Mouse (Mus musculus) heart, embryonic 12.5 days (tissue): ENCODE measurements at regions not wholly inside any gene's neighbourhood (a gene's known extent, or its start where the extent isn't known, plus 50 kb on each side); places are given as distances from the start of the nearest gene placed in this dataset.

Experiments
- ATAC-seq: fragments of 200-750 bp; cut with Nextera tagmentation; 2 replicates; pipeline ENCODE4 v1.8.0; 2017; ENCODE audit warnings: moderate TSS enrichment, moderate library complexity; ENCODE audit not compliant: insufficient number of reproducible peaks, low FRiP score
- H3K27ac ChIP-seq: fragments of 300-500 bp; sonication (generic); 2 replicates; pipeline ENCODE4 v1.5.1; 2016; ENCODE audit warnings: mild to moderate bottlenecking, moderate library complexity; ENCODE audit not compliant: poor library complexity, severe bottlenecking
- H3K27me3 ChIP-seq: fragments of 300-500 bp; sonication (generic); replicated peaks from 2 replicates; pipeline ENCODE4 v1.6.1; 2016; ENCODE audit warnings: mild to moderate bottlenecking, moderate library complexity
- H3K36me3 ChIP-seq: fragments of 300-500 bp; sonication (generic); 2 replicates; pipeline ENCODE4 v1.6.1; 2016; ENCODE audit warnings: mild to moderate bottlenecking, moderate library complexity
- H3K4me1 ChIP-seq: fragments of 300-500 bp; sonication (generic); replicated peaks from 2 replicates; pipeline ENCODE4 v1.6.1; 2016; ENCODE audit warnings: mild to moderate bottlenecking
- H3K4me2 ChIP-seq: fragments of 300-500 bp; sonication (generic); 2 replicates; pipeline ENCODE4 v1.6.1; 2016; ENCODE audit warnings: mild to moderate bottlenecking, moderate library complexity
- H3K4me3 ChIP-seq: fragments of 300-500 bp; sonication (generic); 2 replicates; pipeline ENCODE4 v1.5.1; 2016; ENCODE audit warnings: mild to moderate bottlenecking
- H3K9ac ChIP-seq: fragments of 300-500 bp; sonication (generic); 2 replicates; pipeline ENCODE4 v1.6.1; 2016; ENCODE audit warnings: mild to moderate bottlenecking, moderate library complexity
- H3K9me3 ChIP-seq: fragments of 300-500 bp; sonication (generic); replicated peaks from 2 replicates; pipeline ENCODE4 v1.6.1; 2016; ENCODE audit warnings: mild to moderate bottlenecking, moderate library complexity
- WGBS: fragments of 180-500 bp; shearing (Covaris S2); methylation state at CpG from one replicate; pipeline ENCODE4 v1.1.7; 2016; 5-methylcytosine and 5-hydroxymethylcytosine counted together

- H3K4me1 ChIP-seq, result peaks cover 8% of the 10 kb centered on the region
- H3K27me3 ChIP-seq, result peaks cover 28% of the 10 kb centered on the region
- no peak overlapping the region for H3K4me2 ChIP-seq
- no peaks in the 10 kb centered on the region for H3K36me3 ChIP-seq
- WGBS, result 51% methylated on average over 2 of the region's 2 CpGs
- ATAC-seq, result no peak
- H3K4me3 ChIP-seq, result no peak overlapping the region
- H3K27ac ChIP-seq, result no peak overlapping the region
- H3K9ac ChIP-seq, result no peak overlapping the region
- no peaks in the 10 kb centered on the region for H3K9me3 ChIP-seq
Measured at GRCm38 (mm10) chr19:45288722-45289121, 53.1 kb upstream of the Lbx1 start.

GRCm38 (mm10) chr19:45297812-45298211 lies 62.2 kb upstream of the Lbx1 start:
- WGBS, result 32% methylated on average over 3 of the region's 3 CpGs
- Histone ChIP-seq H3K4me2 (no peak overlapping the region), H3K27me3 (peaks cover 82% of the 10 kb centered on the region), H3K4me1 (peaks cover 54% of the 10 kb centered on the region), H3K27ac (no peak overlapping the region), H3K4me3 (no peak overlapping the region), H3K9ac (no peak overlapping the region), H3K36me3 (no peaks in the 10 kb centered on the region), H3K9me3 (no peaks in the 10 kb centered on the region)
- no peak for ATAC-seq

- Histone ChIP-seq H3K9ac (no peak overlapping the region), H3K27ac (peak overlapping the region; percentile 80), H3K9me3 (no peaks in the 10 kb centered on the region), H3K36me3 (no peaks in the 10 kb centered on the region), H3K4me1 (peaks cover 46% of the 10 kb centered on the region), H3K27me3 (peaks cover 83% of the 10 kb centered on the region), H3K4me2 (peak overlapping the region; percentile 40), H3K4me3 (no peak overlapping the region)
- no peak for ATAC-seq
- WGBS, result 43% methylated on average over 3 of the region's 3 CpGs
Measured at GRCm38 (mm10) chr19:45299341-45299740, 63.7 kb upstream of the Lbx1 start.

- Histone ChIP-seq H3K9me3 (no peaks in the 10 kb centered on the region), H3K36me3 (no peaks in the 10 kb centered on the region), H3K4me1 (peaks cover 42% of the 10 kb centered on the region), H3K4me3 (no peak overlapping the region), H3K9ac (no peak overlapping the region), H3K4me2 (peak overlapping the region; percentile 40; the same call in 1 of the 2 replicates), H3K27me3 (peaks cover 88% of the 10 kb centered on the region), H3K27ac (peak overlapping the region; percentile 80; the same call in 1 of the 2 replicates)
- WGBS, result 23% methylated on average over 5 of the region's 5 CpGs
- ATAC-seq, result no peak
Measured at GRCm38 (mm10) chr19:45299768-45300167, 63.8 kb upstream of the Btrc start.

- WGBS, result 2% methylated on average over 22 of the region's 22 CpGs
- 0 out of 2 replicates have a peak, but pooled peaks have one; percentile 19 for ATAC-seq
- Histone ChIP-seq H3K4me1 (peaks cover 36% of the 10 kb centered on the region), H3K27me3 (peaks cover 87% of the 10 kb centered on the region), H3K4me3 (peak overlapping the region; percentile 73), H3K36me3 (no peaks in the 10 kb centered on the region), H3K4me2 (peak overlapping the region; percentile 99), H3K27ac (0 out of 2 replicates have a peak overlapping the region, but pooled peaks have one; percentile 80), H3K9ac (peak overlapping the region; percentile 78; the same call in 1 of the 2 replicates), H3K9me3 (no peaks in the 10 kb centered on the region)
Measured at GRCm38 (mm10) chr19:45300691-45301431, 62.7 kb upstream of the Btrc start.

GRCm38 (mm10) chr19:45301432-45301732 lies 62.2 kb upstream of the Btrc start:
- peaks cover 87% of the 10 kb centered on the region for H3K27me3 ChIP-seq
- H3K36me3 ChIP-seq, result no peaks in the 10 kb centered on the region
- H3K9me3 ChIP-seq, result no peaks in the 10 kb centered on the region
- peak overlapping the region; percentile 66 for H3K27ac ChIP-seq
- WGBS, result 2% methylated on average over 16 of the region's 16 CpGs
- no peak for ATAC-seq
- peak overlapping the region; percentile 99 for H3K4me2 ChIP-seq
- peak overlapping the region; percentile 78 for H3K9ac ChIP-seq
- H3K4me3 ChIP-seq, result peak overlapping the region; percentile 73
- H3K4me1 ChIP-seq, result peaks cover 36% of the 10 kb centered on the region

- no peaks in the 10 kb centered on the region for H3K36me3 ChIP-seq
- H3K9me3 ChIP-seq, result no peaks in the 10 kb centered on the region
- peak; percentile 31; the same call in 1 of the 2 replicates for ATAC-seq
- H3K9ac ChIP-seq, result peak overlapping the region; percentile 78
- peaks cover 85% of the 10 kb centered on the region for H3K27me3 ChIP-seq
- peak overlapping the region; percentile 73 for H3K4me3 ChIP-seq
- H3K27ac ChIP-seq, result peak overlapping the region; percentile 66
- peaks cover 36% of the 10 kb centered on the region for H3K4me1 ChIP-seq
- under 1% methylated on average over 56 of the region's 58 CpGs for WGBS
- H3K4me2 ChIP-seq, result peak overlapping the region; percentile 99
Measured at GRCm38 (mm10) chr19:45301733-45302547, 61.6 kb upstream of the Btrc start.

GRCm38 (mm10) chr19:45302548-45303241 lies 60.8 kb upstream of the Btrc start:
- Histone ChIP-seq H3K4me3 (peak overlapping the region; percentile 73), H3K9me3 (no peaks in the 10 kb centered on the region), H3K4me2 (peak overlapping the region; percentile 99), H3K27me3 (peaks cover 79% of the 10 kb centered on the region), H3K36me3 (no peaks in the 10 kb centered on the region), H3K4me1 (peaks cover 42% of the 10 kb centered on the region), H3K9ac (peak overlapping the region; percentile 78), H3K27ac (no peak overlapping the region; the same call in 1 of the 2 replicates)
- WGBS, result 6% methylated on average over 16 of the region's 16 CpGs
- no peak; the same call in 1 of the 2 replicates for ATAC-seq

- Histone ChIP-seq H3K36me3 (no peaks in the 10 kb centered on the region), H3K4me3 (no peak overlapping the region), H3K27me3 (peaks cover 75% of the 10 kb centered on the region), H3K9ac (no peak overlapping the region), H3K27ac (no peak overlapping the region), H3K9me3 (no peaks in the 10 kb centered on the region), H3K4me1 (peaks cover 36% of the 10 kb centered on the region), H3K4me2 (no peak overlapping the region)
- 15% methylated on average over 8 of the region's 8 CpGs for WGBS
- no peak for ATAC-seq
Measured at GRCm38 (mm10) chr19:45304538-45304937, 59.0 kb upstream of the Btrc start.

- Histone ChIP-seq H3K36me3 (no peaks in the 10 kb centered on the region), H3K4me2 (no peak overlapping the region), H3K27me3 (peaks cover 51% of the 10 kb centered on the region), H3K27ac (no peak overlapping the region), H3K9ac (no peak overlapping the region), H3K4me3 (no peak overlapping the region), H3K4me1 (peaks cover 24% of the 10 kb centered on the region), H3K9me3 (no peaks in the 10 kb centered on the region)
- 49% methylated on average over 16 of the region's 16 CpGs for WGBS
- ATAC-seq, result no peak
Measured at GRCm38 (mm10) chr19:45307299-45308275, 55.9 kb upstream of the Btrc start.
